Mouse (Mus musculus): ENCODE results near the gene Cfap161.

Cfap161 gene

GRCm38 (mm10) chr7:83763674-83764073, 31.0 kb downstream of the Cfap161 start:
- CTCF ChIA-PET = no interaction called here
- POLR2A ChIA-PET = interaction anchor here in 2 of 4 experiments (0.6 to 0.8 kb wide), 2 partner anchors 121 kb away, joined by 3 read pairs; partner anchors contain the start of gene Mesd (in 1 of the 2)

DNA sequence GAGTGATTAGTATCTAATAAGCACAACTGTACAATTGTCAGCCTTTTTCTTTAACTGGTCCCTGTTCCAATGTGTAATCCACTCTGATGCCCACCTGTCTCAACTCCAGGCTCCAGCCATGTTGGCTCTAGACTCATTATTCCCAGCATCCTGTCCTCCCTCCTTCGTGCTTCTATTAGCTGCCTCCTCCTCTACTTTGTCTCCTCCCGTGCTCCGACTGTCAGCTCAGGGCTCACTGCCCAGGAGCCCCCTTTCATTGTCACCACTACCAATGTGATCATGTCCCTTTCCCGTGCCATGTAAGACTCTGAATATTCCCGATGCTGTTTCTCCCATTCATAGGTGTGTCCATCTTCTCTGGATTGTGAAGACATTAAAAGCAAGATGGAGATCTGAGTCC, 32.3 kb downstream of the Cfap161 start:
- ChIA-PET POLR2A (no interaction called here), CTCF (interaction anchor here in 1 of 4 experiments (0.6 kb wide), 1 partner anchor 77 kb away, joined by 9 read pairs; no protein-coding TSS in a partner anchor)

- CTCF ChIA-PET = interaction anchor here in 1 of 4 experiments (0.6 kb wide), 1 partner anchor 1300 kb away, joined by 3 read pairs; no protein-coding TSS in a partner anchor
These were observed 43.6 kb downstream of the Cfap161 start for GRCm38 (mm10) chr7:83751055-83751454.

DNA sequence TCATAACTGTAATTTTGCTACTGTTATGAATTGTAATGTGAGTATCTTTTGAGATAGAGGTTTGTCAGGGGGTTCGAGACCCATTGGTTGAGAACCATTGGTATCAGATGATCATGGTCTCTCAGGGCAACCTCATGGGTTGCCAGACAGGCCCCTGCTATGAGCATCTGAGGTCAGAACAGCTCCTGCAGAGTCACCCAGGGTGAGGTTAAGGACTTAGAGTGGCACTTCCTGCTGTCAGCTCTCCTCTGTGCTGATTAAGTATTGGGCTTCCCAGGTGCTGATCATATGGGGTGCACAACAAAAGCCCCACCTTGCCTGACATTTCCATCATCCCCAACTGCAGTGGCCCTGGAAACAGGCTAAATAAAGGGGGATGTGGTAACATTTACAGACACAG, 46.3 kb downstream of the Cfap161 start:
- ChIA-PET POLR2A (no interaction called here), CTCF (no interaction called here)

More at GRCm38 (mm10) chr7:83751055-83751454, 43.6 kb downstream of the Cfap161 start:
- POLR2A ChIA-PET = no interaction called here

- POLR2A ChIA-PET = no interaction called here
These were observed 48.5 kb downstream of the Cfap161 start for GRCm38 (mm10) chr7:83746107-83746687.

GRCm38 (mm10) chr7:83745413-83746106, 49.1 kb downstream of the Cfap161 start, which contains the start of gene Il16:
Il16 (minus strand) TSS chr7:83745726.
- ChIA-PET CTCF (interaction anchor here in 1 of 4 experiments (1.2 kb wide), 1 partner anchor 28 kb away, joined by 3 read pairs; no protein-coding TSS in a partner anchor), POLR2A (interaction anchor here in 1 of 4 experiments (0.6 to 1.9 kb wide), 3 partner anchors 18 to 145 kb away, joined by 3 to 5 read pairs (median 4); partner anchors contain the start of genes Mesd and Tlnrd1)

More at GRCm38 (mm10) chr7:83746107-83746687, 48.5 kb downstream of the Cfap161 start:
- CTCF ChIA-PET = no interaction called here

- ChIA-PET CTCF (interaction anchor here in 2 of 4 experiments (0.9 to 1.2 kb wide), 2 partner anchors 29 to 187 kb away, joined by 3 read pairs; no protein-coding TSS in a partner anchor), POLR2A (interaction anchor here in 1 of 4 experiments (0.6 to 1.9 kb wide), 3 partner anchors 17 to 146 kb away, joined by 3 to 5 read pairs (median 4); partner anchors contain the start of genes Mesd and Tlnrd1)
These were observed 49.6 kb downstream of the Cfap161 start for GRCm38 (mm10) chr7:83745065-83745412.

DNA sequence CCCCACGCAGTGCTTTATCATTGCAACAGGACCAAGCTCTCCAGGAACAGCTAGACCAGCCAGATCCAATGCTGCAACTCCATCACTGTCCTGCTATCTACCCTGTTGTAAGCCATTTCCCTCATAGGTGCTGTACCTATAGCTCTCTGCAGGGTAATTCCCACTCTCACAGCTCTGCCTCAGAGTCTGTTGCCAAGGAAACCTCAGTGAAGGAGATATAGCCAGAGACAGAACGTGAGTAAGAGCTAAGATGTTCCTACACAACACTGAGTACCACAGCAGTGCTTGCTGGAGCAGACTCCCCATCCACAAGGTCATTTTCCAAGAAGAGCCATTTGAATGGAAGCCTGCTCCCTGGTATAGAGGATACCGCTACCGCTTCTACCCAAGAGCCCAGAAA, 50.4 kb downstream of the Cfap161 start:
- POLR2A ChIA-PET = interaction anchor here in 1 of 4 experiments (1.7 to 1.9 kb wide), 2 partner anchors 17 to 140 kb away, joined by 4 to 5 read pairs; partner anchors contain the start of genes Mesd and Tlnrd1
- CTCF ChIA-PET = interaction anchor here in 1 of 4 experiments (0.9 kb wide), 1 partner anchor 186 kb away, joined by 3 read pairs; no protein-coding TSS in a partner anchor

GRCm38 (mm10) chr7:83742690-83743089, 52.0 kb downstream of the Cfap161 start:
- ChIA-PET CTCF (interaction anchor here in 1 of 4 experiments (0.6 kb wide), 1 partner anchor 32 kb away, joined by 3 read pairs; no protein-coding TSS in a partner anchor), POLR2A (no interaction called here)

DNA sequence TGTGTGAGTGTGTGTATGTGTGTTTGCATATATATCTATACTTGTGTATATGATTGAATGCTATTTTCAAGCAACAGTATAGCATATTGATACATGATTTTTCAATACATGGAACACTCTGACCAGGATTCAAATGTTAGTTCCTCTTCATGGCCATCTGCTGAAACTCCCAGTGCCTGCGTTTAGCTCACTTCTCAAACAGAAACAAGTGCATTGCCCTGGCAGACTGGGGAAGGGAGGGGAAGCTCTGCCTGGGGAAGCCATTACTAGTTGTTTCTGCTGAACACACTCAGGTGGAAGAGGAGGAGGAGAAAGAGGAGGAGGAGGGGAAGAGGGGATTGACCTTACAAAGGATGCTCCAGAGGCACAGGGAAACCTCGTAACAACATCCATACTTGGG, 52.7 kb downstream of the Cfap161 start:
- ChIA-PET POLR2A (no interaction called here), CTCF (interaction anchor here in 1 of 4 experiments (0.7 kb wide), 1 partner anchor 1195 kb away, joined by 5 read pairs; no protein-coding TSS in a partner anchor)

GRCm38 (mm10) chr7:83739680-83740310, 54.9 kb downstream of the Cfap161 start:
- ChIA-PET POLR2A (interaction anchor here in 1 of 4 experiments (1.1 kb wide), 1 partner anchor 123 kb away, joined by 3 read pairs; no protein-coding TSS in a partner anchor), CTCF (no interaction called here)

- ChIA-PET CTCF (interaction anchor here in 1 of 4 experiments (0.6 kb wide), 1 partner anchor 166 kb away, joined by 8 read pairs; no protein-coding TSS in a partner anchor), POLR2A (interaction anchor here in 1 of 4 experiments (1.0 kb wide), 1 partner anchor 153 kb away, joined by 3 read pairs; no protein-coding TSS in a partner anchor)
These were observed 55.8 kb downstream of the Cfap161 start for GRCm38 (mm10) chr7:83738623-83739462.

- CTCF ChIA-PET = no interaction called here
- POLR2A ChIA-PET = interaction anchor here in 1 of 4 experiments (1.0 kb wide), 1 partner anchor 154 kb away, joined by 3 read pairs; no protein-coding TSS in a partner anchor
These were observed 56.7 kb downstream of the Cfap161 start for GRCm38 (mm10) chr7:83737914-83738490.

DNA sequence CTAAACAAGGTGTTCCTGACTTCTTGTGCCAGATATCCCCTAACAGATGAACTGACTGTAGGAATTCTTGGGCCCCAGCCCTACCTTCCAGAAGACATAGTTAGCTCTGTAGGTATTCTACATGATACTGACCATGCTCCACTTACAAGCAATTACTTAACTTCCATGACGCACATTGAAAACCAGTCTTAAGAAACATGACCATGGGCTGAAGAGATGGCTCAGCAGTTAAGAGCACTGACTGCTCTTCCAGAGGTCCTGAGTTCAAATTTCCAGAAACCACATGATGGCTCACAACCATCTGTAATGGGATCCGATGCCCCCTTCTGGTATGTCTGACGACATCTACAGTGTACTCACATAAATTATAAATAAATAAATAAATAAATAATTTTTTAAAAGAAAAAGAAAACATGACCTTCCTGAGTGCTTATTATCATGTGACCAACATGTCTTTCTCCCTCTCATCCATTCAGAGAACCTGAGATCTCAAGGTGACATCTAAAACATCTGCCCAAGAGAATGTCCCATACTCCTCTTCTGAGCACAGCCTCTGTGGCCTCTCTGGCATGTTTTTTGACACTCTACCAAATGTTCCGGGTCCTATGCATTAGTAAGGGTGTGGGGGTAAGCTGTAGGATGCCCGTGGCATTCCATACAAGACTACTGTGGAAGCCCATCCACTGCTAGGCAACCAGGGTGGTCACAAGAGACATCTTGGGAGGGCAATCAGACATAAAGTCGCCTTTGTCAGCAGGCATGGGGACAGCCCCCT, 58.2 kb downstream of the Cfap161 start:
- ChIA-PET CTCF (no interaction called here), POLR2A (no interaction called here)

GRCm38 (mm10) chr7:83735108-83735781, 59.4 kb downstream of the Cfap161 start:
- POLR2A ChIA-PET = interaction anchor here in 1 of 4 experiments (1.2 kb wide), 1 partner anchor 149 kb away, joined by 3 read pairs; the partner anchor contains the start of genes Mesd and Tlnrd1
- CTCF ChIA-PET = no interaction called here

DNA sequence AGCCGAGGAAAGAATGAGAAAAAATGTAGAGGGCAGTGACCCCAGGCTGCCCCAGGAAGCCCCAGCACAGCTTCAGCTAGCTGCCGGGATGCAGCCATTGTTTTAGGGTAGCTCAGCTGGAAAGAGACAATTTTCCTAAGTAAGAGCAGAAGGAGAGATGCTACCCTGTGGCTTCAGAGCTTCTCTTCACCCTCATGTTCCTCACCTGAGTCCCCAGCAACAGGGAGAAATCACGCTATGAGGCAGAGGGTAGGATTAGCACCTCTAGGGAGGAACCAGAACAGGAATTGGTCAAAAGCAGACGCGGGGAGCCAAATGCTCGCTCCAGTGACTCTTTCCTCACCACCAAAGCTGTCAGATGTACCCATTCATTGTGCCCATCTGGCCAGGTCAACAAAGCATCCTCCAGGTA, 60.0 kb downstream of the Cfap161 start:
- ChIA-PET POLR2A (interaction anchor here in 1 of 4 experiments (1.2 kb wide), 1 partner anchor 150 kb away, joined by 3 read pairs; the partner anchor contains the start of genes Mesd and Tlnrd1), CTCF (no interaction called here)

GRCm38 (mm10) chr7:83734246-83734645, 60.4 kb downstream of the Cfap161 start:
- CTCF ChIA-PET = no interaction called here
- POLR2A ChIA-PET = interaction anchor here in 1 of 4 experiments (0.7 kb wide), 1 partner anchor 73 kb away, joined by 5 read pairs; no protein-coding TSS in a partner anchor
